Comparison of ENCODE assay signal across 52 mouse cellular contexts in the genomic region with DNA sequence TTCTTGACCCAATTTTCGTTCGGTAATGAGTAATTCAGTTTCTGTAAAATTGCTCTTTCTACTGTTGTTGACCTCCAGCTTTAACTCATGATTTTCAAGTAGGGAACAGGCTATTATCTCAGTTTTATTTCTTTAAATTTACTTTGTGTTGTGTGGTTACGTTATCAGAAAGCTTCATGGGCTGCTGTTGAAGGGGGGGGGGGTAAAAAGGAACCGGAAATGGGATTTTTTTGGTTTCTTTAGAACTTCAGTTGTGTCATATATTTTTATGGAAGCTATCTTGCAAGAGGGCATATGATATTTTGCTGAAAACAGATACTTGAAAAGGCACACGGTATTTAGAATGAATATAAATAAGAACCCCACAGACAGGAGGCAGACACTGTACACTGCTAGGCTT. TPM values are rescaled to one million over a fixed set of nuclear protein-coding genes. Genes with fewer than 3 reads are reported as not detected.
"Had no signal": no experiment of that assay in that cellular context is flagged by ENCODE, and none has a peak within 500 bp of the region (broad histone marks: within the 10 kb centered on the region; RNA-seq: fewer than 3 reads in every experiment).

No protein-coding gene starts in this region.

- H3K9ac ChIP-seq: heart, embryonic 12.5 days; heart, embryonic 13.5 days; heart, embryonic 15.5 days; hindbrain, embryonic 12.5 days; hindbrain, embryonic 13.5 days; hindbrain, embryonic 14.5 days; hindbrain, embryonic 15.5 days; intestine, embryonic 15.5 days; kidney, embryonic 15.5 days had no signal

- DNase-seq: heart, postnatal 10 days; heart, postnatal 14 days; heart, postnatal 36 days; heart, postnatal 4 days; kidney, adult 11 months; kidney, adult 18-20 months; kidney, adult 2 months; kidney, adult 8-10 months; kidney, adult 9 months; kidney, postnatal 10 days; kidney, postnatal 14 days; kidney, postnatal 25 days; kidney, postnatal 36 days; kidney, postnatal 4 days; layer of hippocampus, adult 9-11 months; layer of hippocampus, postnatal 36 days had no signal

- H3K27ac ChIP-seq: heart, embryonic 13.5 days; heart, embryonic 15.5 days; hindbrain, embryonic 10.5 days; hindbrain, embryonic 12.5 days; hindbrain, embryonic 13.5 days; hindbrain, embryonic 14.5 days; hindbrain, embryonic 15.5 days; hindbrain, postnatal 0 days; intestine, embryonic 15.5 days; kidney, embryonic 15.5 days; kidney, postnatal 0 days; layer of hippocampus, adult 2 months; left cerebral cortex, adult 2 months had no signal

- H3K4me3 ChIP-seq: heart, embryonic 12.5 days; heart, embryonic 13.5 days; heart, embryonic 15.5 days; hindbrain, embryonic 10.5 days; hindbrain, embryonic 12.5 days; hindbrain, embryonic 13.5 days; hindbrain, embryonic 15.5 days; intestine, embryonic 15.5 days; kidney, embryonic 15.5 days; layer of hippocampus, adult 2 months; left cerebral cortex, adult 2 months had no signal

- H3K4me1 ChIP-seq: heart, embryonic 12.5 days; heart, embryonic 13.5 days; heart, embryonic 15.5 days; hindbrain, embryonic 10.5 days; hindbrain, embryonic 12.5 days; hindbrain, embryonic 13.5 days; hindbrain, embryonic 15.5 days; intestine, embryonic 15.5 days; kidney, embryonic 15.5 days had no signal

- H3K9me3 ChIP-seq: heart, embryonic 15.5 days; hindbrain, embryonic 15.5 days; intestine, embryonic 15.5 days had no signal

- H3K36me3 ChIP-seq: heart, embryonic 12.5 days; heart, embryonic 13.5 days; heart, embryonic 15.5 days; hindbrain, embryonic 10.5 days; hindbrain, embryonic 12.5 days; hindbrain, embryonic 13.5 days; hindbrain, embryonic 15.5 days; intestine, embryonic 15.5 days; kidney, embryonic 15.5 days had no signal

- H3K27me3 ChIP-seq: heart, embryonic 12.5 days; heart, embryonic 13.5 days; heart, embryonic 15.5 days; hindbrain, embryonic 12.5 days; hindbrain, embryonic 13.5 days; hindbrain, embryonic 15.5 days; intestine, embryonic 15.5 days; kidney, embryonic 15.5 days had no signal

RNA-seq across cellular contexts. Expression of gene Mrgprb4, which starts 26.0 kb away (rescaled TPM):
- total RNA-seq: heart, postnatal 10 days; heart, postnatal 14 days; heart, postnatal 25 days; heart, postnatal 36 days; heart, postnatal 4 days; hematopoietic stem cell, adult 5-6 weeks; hindbrain, postnatal 0 days; layer of hippocampus, adult 18-20 months; layer of hippocampus, adult 2 months; layer of hippocampus, adult 8-10 months; layer of hippocampus, postnatal 10 days; layer of hippocampus, postnatal 14 days; layer of hippocampus, postnatal 25 days; layer of hippocampus, postnatal 36 days; left cerebral cortex, adult 18-20 months; left cerebral cortex, adult 2 months; left cerebral cortex, adult 8-10 months had no signal
- polyA plus RNA-seq: heart, embryonic 11.5 days; heart, embryonic 12.5 days; heart, embryonic 13.5 days; heart, embryonic 14.5 days; heart, embryonic 15.5 days; heart, embryonic 16.5 days; heart, postnatal 0 days; hindbrain, embryonic 10.5 days; hindbrain, embryonic 11.5 days; hindbrain, embryonic 12.5 days; hindbrain, embryonic 13.5 days; hindbrain, embryonic 14.5 days; hindbrain, embryonic 15.5 days; hindbrain, embryonic 16.5 days; hindbrain, postnatal 0 days; inflammation-experienced regulatory T-cells, adult 6 months; intestine, embryonic 14.5 days; intestine, embryonic 15.5 days; intestine, embryonic 16.5 days; intestine, postnatal 0 days; kidney, adult 2 months; kidney, embryonic 14.5 days; kidney, embryonic 15.5 days; kidney, embryonic 16.5 days; kidney, postnatal 0 days; large intestine, adult 2 months had no signal

RNA-seq across cellular contexts. Expression of gene Mrgprb5, which starts 56.2 kb away (rescaled TPM):
- total RNA-seq: heart, postnatal 10 days; heart, postnatal 14 days; heart, postnatal 25 days; heart, postnatal 36 days; heart, postnatal 4 days; hematopoietic stem cell, adult 5-6 weeks; hindbrain, postnatal 0 days; layer of hippocampus, adult 18-20 months; layer of hippocampus, adult 2 months; layer of hippocampus, adult 8-10 months; layer of hippocampus, postnatal 10 days; layer of hippocampus, postnatal 14 days; layer of hippocampus, postnatal 25 days; layer of hippocampus, postnatal 36 days; left cerebral cortex, adult 18-20 months; left cerebral cortex, adult 2 months; left cerebral cortex, adult 8-10 months had no signal
- polyA plus RNA-seq: heart, embryonic 11.5 days; heart, embryonic 12.5 days; heart, embryonic 13.5 days; heart, embryonic 14.5 days; heart, embryonic 15.5 days; heart, embryonic 16.5 days; heart, postnatal 0 days; hindbrain, embryonic 10.5 days; hindbrain, embryonic 11.5 days; hindbrain, embryonic 12.5 days; hindbrain, embryonic 13.5 days; hindbrain, embryonic 14.5 days; hindbrain, embryonic 15.5 days; hindbrain, embryonic 16.5 days; hindbrain, postnatal 0 days; inflammation-experienced regulatory T-cells, adult 6 months; intestine, embryonic 14.5 days; intestine, embryonic 15.5 days; intestine, embryonic 16.5 days; intestine, postnatal 0 days; kidney, adult 2 months; kidney, embryonic 14.5 days; kidney, embryonic 15.5 days; kidney, embryonic 16.5 days; kidney, postnatal 0 days; large intestine, adult 2 months had no signal
